Mouse (Mus musculus) limb, embryonic 14.5 days (tissue): ENCODE measurements around the gene Prelp. TPM values are rescaled to one million over a fixed set of nuclear protein-coding genes. Genes with fewer than 3 reads are reported as not detected.

Experiments used
- ATAC-seq: fragments of 200-750 bp; cut with Nextera tagmentation; 2 replicates; pipeline ENCODE4 v1.8.0; 2017; ENCODE audit warnings: low read depth, moderate number of reproducible peaks, moderate TSS enrichment; ENCODE audit not compliant: low FRiP score
- DNase-seq: peaks from one replicate; pipeline ENCODE4 v3.0.0-alpha.2; 2015; ENCODE audit warnings: low spot score
- H3K27ac ChIP-seq: fragments of 300-500 bp; sonication (generic); replicated peaks from 2 replicates; pipeline ENCODE4 v1.5.1; 2014; ENCODE audit warnings: low read depth, mild to moderate bottlenecking, low read length, moderate library complexity, mixed read lengths
- H3K27me3 ChIP-seq: fragments of 300-500 bp; sonication (generic); 2 replicates; pipeline ENCODE4 v1.6.1; 2014; ENCODE audit warnings: low read length, mixed read lengths; ENCODE audit not compliant: control insufficient read depth, insufficient read depth
- H3K36me3 ChIP-seq: fragments of 300-500 bp; sonication (generic); 2 replicates; pipeline ENCODE4 v1.6.1; 2014; ENCODE audit warnings: mild to moderate bottlenecking, low read length, moderate library complexity, mixed read lengths; ENCODE audit not compliant: control insufficient read depth, insufficient read depth
- H3K4me1 ChIP-seq: fragments of 300-500 bp; sonication (generic); 2 replicates; pipeline ENCODE4 v1.6.1; 2014; ENCODE audit warnings: antibody characterized with exemption, low read length, mixed read lengths; ENCODE audit not compliant: control insufficient read depth, insufficient read depth
- H3K4me2 ChIP-seq: fragments of 300-500 bp; sonication (generic); replicated peaks from 2 replicates; pipeline ENCODE4 v1.6.1; 2014; ENCODE audit warnings: low read depth, mild to moderate bottlenecking, low read length, moderate library complexity; ENCODE audit not compliant: severe bottlenecking
- H3K4me3 ChIP-seq: fragments of 300-500 bp; sonication (generic); replicated peaks from 2 replicates; pipeline ENCODE4 v1.5.1; 2014; ENCODE audit warnings: low read length
- H3K9ac ChIP-seq: fragments of 300-500 bp; sonication (generic); 2 replicates; pipeline ENCODE4 v1.6.1; 2014; ENCODE audit warnings: mild to moderate bottlenecking, low read depth, low read length, moderate library complexity; ENCODE audit not compliant: severe bottlenecking
- H3K9me3 ChIP-seq: fragments of 300-500 bp; sonication (generic); 2 replicates; pipeline ENCODE4 v1.6.1; 2016; ENCODE audit warnings: low read length; ENCODE audit not compliant: control insufficient read depth
- POLR2A ChIP-seq: fragments of 200-500 bp; IDR thresholded peaks from 2 replicates; pipeline ENCODE4 v1.8.0; 2012; ENCODE audit warnings: inconsistent platforms, mild to moderate bottlenecking, moderate library complexity, borderline replicate concordance; ENCODE audit not compliant: insufficient read depth, insufficient read length; ENCODE audit errors: extremely low read depth
- WGBS: fragments of 180-500 bp; shearing (Covaris S2); extraction: QIAGEN DNeasy Blood & Tissue Kit; methylation state at CpG from one replicate; pipeline ENCODE4 v1.1.7; 2014; 5-methylcytosine and 5-hydroxymethylcytosine counted together
- polyA plus RNA-seq, 2 experiments: library from polyadenylated mRNA; depleted of rRNA in 1 of 2; stranded (reverse) in 1 of 2; unstranded in 1 of 2; fragments of >200 nt; fragmentation: Nextera tagmentation in 1 of 2; extraction: Ambion mirVana in 1 of 2; gene quantifications; 2 replicates each; pipeline versions ENCODE4 v1.2.1 to v1.2.3; 2012 to 2014

The Prelp gene
- polyA plus RNA-seq, 2 experiments, result 13.9 to 24.5 TPM

DNA sequence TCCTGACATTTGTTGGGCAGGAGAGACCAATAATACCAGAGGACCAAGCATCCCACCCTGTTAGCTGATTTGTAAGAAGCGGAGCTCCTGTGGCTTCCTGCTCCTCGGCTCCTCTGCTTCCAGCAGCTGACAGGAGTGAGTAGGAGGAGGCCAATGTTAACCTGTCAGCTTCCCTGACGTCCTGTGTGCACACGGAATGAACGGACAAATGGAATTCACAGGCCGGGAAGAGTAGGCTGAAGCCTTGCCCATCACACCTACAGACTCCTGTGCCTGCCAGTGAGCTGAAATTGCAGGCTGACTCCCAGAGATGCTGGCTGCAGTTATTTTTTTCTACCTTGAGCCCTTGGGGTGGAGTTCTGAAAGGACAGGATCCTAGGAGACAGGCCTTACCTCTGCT, 37.1 kb downstream of the Prelp start:
- Histone ChIP-seq H3K27me3 (no peaks in the 10 kb centered on the region), H3K36me3 (no peaks in the 10 kb centered on the region), H3K4me2 (no peak overlapping the region), H3K4me3 (no peak overlapping the region), H3K9me3 (no peaks in the 10 kb centered on the region), H3K4me1 (peaks cover 13% of the 10 kb centered on the region; the same call in 1 of the 2 replicates), H3K9ac (no peak overlapping the region), H3K27ac (no peak overlapping the region)
- no peak for ATAC-seq
- DNase-seq, result no peak
- WGBS, result 51% methylated on average over 6 of the region's 6 CpGs
- TF ChIP-seq POLR2A, result no peak

DNA sequence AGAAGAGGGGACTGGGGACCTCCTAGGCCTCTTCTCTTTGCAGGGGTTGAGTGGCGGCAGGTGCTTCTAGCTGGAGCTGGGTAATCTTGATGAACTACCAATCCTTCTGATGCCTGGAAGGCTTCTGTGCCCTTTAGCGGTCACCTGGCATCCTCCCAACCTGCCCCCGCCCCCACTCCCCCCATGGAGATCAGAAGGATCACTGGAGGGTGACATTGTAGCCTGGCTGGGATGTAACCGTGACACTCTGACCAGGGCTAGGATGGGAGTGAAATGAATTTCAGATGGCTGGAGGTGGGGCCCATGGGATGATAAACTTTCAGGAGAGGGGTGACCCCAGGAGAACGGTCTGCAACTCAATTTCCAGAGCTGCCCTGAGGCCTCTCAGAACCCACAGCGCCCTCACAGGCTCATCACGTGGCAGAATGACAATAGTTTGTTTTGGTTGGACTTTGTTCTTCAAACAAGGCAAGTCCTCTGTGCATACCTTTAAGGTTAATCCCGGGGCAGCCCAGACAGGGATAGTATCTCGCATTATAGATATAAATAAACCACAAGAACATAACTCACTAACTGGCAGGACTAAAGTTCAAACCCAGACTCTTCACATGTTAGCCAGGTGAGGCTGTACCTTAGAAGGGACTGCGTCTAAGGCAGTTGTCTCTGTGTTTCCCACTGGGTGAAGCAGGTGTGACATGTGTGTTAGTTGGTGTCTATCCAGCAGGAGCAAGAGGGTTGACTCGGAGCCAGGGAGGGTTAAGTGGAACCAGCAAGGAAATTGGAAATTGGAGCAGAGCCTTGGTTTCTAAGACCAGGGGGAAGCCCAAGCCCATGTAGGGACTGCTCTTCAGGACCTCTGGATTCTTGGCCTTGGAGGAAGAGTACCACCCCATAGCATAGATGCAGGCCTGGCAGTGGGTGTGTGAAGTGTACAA, 38.7 kb downstream of the Prelp start:
- no peak for ATAC-seq
- WGBS, result 55% methylated on average over 11 of the region's 11 CpGs
- H3K9ac ChIP-seq, result no peak overlapping the region

DNA sequence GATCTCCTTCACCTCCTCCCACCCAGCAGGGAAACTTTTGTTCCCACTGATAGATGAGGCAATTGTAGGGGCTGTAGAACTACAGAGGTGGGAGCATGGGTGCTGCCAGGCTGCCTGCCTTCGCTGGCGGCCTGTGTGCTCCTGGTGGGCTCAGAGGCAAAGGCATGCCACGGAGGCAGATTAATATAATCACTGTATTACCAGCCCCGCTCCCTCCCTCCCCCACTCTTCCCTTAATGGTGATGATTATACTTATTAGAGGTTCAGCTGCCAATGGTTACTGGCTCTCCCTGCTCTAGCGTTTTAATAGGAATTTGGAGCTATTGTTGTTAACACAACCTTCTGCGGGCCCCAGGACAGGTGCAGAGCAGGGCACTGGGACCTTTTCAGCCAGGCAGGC, 39.4 kb downstream of the Prelp start:
- Histone ChIP-seq H3K36me3 (no peaks in the 10 kb centered on the region), H3K4me2 (no peak overlapping the region), H3K27ac (no peak overlapping the region), H3K27me3 (no peaks in the 10 kb centered on the region), H3K9ac (no peak overlapping the region), H3K4me1 (peaks cover 7% of the 10 kb centered on the region; the same call in 1 of the 2 replicates), H3K4me3 (no peak overlapping the region), H3K9me3 (no peaks in the 10 kb centered on the region)
- ATAC-seq (no peak), DNase-seq (no peak)
- 38% methylated on average over 6 of the region's 6 CpGs for WGBS
- TF ChIP-seq POLR2A, result no peak

More for the DNA sequence above, 38.7 kb downstream of the Prelp start:
- no peak overlapping the region for H3K27ac ChIP-seq
- peaks cover 11% of the 10 kb centered on the region; the same call in 1 of the 2 replicates for H3K4me1 ChIP-seq
- no peak overlapping the region for H3K4me2 ChIP-seq
- no peak overlapping the region for H3K4me3 ChIP-seq
- H3K27me3 ChIP-seq, result no peaks in the 10 kb centered on the region
- H3K9me3 ChIP-seq, result no peaks in the 10 kb centered on the region
- DNase-seq, result no peak
- no peak for TF ChIP-seq POLR2A
- H3K36me3 ChIP-seq, result no peaks in the 10 kb centered on the region

DNA sequence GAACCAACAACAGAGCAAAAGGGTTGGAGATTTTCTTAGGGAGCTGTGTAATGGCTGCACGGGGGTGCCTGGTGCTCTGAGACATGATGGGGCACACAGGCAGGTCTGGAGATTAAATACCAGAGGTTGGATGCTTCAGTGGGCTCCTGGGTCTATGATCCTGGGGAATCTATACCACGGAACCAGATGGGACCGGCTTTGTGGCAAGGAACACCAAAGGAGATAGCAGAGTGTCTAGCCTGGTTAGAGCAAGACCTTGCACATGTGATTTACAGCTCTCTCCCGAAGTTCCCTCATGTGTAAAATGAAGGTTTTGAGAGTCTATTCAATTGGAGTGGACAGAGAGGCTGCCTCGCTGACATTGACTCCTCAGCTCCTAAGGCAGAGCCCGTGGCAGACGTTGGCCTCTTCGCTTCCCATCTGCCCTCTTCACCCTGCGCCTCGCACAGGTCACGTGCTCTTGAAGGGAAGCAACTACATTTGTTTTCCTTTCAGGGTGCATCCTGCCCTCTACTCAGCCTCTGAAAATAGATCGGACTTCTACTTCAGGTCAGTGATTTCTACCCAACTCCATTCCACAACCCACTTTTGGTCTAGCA, 42.3 kb downstream of the Prelp start:
- H3K9me3 ChIP-seq, result no peaks in the 10 kb centered on the region
- WGBS, result 82% methylated on average over 12 of the region's 12 CpGs
- H3K4me2 ChIP-seq, result no peak overlapping the region
- H3K36me3 ChIP-seq, result no peaks in the 10 kb centered on the region
- no peak overlapping the region for H3K9ac ChIP-seq
- no peak for DNase-seq
- TF ChIP-seq POLR2A, result no peak
- no peak for ATAC-seq
- 0 out of 2 replicates have a peak, but pooled peaks cover 4% of the 10 kb centered on the region for H3K4me1 ChIP-seq
- H3K4me3 ChIP-seq, result no peak overlapping the region
- no peaks in the 10 kb centered on the region for H3K27me3 ChIP-seq
- H3K27ac ChIP-seq, result no peak overlapping the region

DNA sequence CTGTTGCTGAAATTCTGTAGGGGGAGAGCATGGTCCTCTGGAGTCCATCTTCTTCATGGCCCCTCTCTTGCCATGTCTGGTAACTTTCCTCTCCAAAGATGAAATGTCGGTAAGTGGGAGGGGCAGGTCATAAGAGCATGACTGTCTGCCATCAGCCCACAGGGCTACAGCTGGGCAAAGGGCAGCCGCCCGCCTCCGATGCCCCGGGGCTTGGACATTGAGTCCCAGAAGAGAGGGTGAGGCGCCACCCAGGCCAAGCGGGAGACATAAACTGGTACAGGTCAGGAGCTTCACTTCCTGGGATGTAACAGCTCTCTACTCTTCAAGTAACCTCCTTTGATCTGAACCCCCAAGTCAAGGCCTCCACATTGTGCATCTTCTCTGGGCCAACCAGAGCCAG, 44.3 kb downstream of the Prelp start:
- no peak overlapping the region for H3K27ac ChIP-seq
- no peaks in the 10 kb centered on the region for H3K9me3 ChIP-seq
- H3K9ac ChIP-seq, result no peak overlapping the region
- 79% methylated on average over 7 of the region's 7 CpGs for WGBS
- no peaks in the 10 kb centered on the region for H3K27me3 ChIP-seq
- ATAC-seq, result no peak
- DNase-seq, result no peak
- H3K4me2 ChIP-seq, result no peak overlapping the region
- H3K4me1 ChIP-seq, result 0 out of 2 replicates have a peak, but pooled peaks cover under 1% of the 10 kb centered on the region
- no peak overlapping the region for H3K4me3 ChIP-seq
- H3K36me3 ChIP-seq, result no peaks in the 10 kb centered on the region
- TF ChIP-seq POLR2A, result no peak
